Mouse (Mus musculus) induced T-regulatory cell, adult 2 months (primary cell): ENCODE data around the gene Gm21987.
A peak's percentile ranks its signal among the peaks of the same experiment; 100 is the strongest.
"Not testable (repeated sequence)": the region's sequence is repeated elsewhere in the genome, so short reads cannot be mapped to it uniquely, and the experiment has no call there.

Experiments
- DNase-seq: peaks from one replicate; pipeline ENCODE4 v3.0.0-alpha.2; 2012; ENCODE audit warnings: low read depth

Gm21987 gene

DNA sequence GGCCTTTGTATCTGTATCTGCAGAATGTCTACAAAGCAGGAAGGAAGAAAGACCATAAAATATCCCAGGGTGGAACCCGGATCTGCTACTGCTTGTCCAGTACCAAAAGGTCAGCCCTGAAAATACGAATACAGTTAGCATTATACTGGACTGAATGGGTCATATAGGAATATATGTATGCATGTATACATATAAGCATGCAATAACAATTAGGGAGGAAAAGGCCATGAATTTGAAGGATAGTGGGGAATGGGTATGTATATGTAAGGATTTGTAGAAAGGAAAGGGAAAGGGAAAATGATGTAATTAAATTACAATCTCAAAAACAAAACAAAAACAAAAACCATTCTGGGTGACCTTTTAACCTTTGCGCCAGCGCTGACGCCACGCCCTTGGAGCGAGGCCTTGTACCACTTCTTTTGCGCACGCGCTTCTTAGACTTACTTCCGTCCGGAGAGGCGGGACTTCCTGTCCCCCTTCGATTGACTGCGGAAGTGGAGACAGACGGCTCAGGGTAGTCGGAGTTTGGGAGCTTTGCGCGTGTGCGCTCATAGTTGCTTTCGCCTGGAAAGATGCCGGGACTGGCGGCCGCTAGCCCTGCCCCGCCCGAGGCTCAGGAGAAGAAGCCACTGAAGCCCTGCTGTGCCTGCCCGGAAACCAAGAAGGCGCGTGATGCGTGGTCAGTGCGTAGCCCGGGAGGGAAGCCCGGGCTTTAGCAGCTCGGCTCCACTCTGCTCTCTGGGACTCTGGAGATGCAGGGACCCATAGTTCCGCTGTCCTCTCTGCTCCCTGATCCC is at the start of gene Gm21987, which contains the start of gene Cox17:
Gm21987 (plus strand) TSS at position 512 of the 797 bp plus-strand sequence.
Cox17 (plus strand) TSS at position 463 of the 797 bp plus-strand sequence.
- peak; percentile 98 for DNase-seq

- DNase-seq, result no peak
Observed at GRCm38 (mm10) chr16:38298410-38298809, 48.4 kb upstream of the Gm21987 start.

- no peak for DNase-seq
Observed at GRCm38 (mm10) chr16:38302367-38302766, 44.5 kb upstream of the Gm21987 start.

DNA sequence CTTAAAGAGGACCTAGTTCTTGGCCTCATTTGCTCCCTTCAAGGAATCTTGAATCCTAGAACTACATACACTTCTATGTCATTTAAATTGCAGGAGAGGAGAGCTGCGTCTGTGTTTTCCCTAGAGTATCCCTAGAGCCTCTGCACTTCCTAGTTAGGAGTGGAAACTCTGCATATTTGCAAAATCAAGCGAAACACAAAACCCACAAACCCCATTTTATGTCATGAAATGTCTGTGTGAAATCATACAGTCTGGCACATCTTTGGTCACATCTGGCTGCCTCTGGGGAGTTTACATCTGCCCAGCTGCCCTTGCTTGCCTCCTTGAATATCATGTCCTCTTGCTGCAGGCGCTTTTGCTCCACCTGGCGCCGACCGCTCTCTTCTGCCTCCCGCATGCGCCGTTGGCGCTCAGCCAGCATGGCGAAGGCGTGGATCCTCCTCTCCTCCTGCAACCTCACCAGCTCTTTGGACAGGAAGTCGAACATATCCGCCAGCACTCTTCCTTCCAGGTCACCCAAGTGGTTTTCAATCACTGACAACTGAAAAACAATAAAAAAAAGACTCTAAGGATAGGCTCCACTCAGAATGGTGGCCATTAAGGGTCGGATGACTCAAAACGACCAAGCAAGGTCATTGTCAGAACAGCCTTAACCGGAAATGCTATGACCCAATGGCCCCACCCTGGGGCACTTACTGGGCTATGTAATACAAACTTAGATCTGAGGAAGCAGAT is 42.2 kb upstream of the Gm21987 start:
- no peak for DNase-seq

GRCm38 (mm10) chr16:38306571-38307220 is 40.1 kb upstream of the Gm21987 start:
- DNase-seq, result peak; percentile 24

GRCm38 (mm10) chr16:38307221-38307605 is 39.6 kb upstream of the Gm21987 start:
- DNase-seq, result no peak

DNA sequence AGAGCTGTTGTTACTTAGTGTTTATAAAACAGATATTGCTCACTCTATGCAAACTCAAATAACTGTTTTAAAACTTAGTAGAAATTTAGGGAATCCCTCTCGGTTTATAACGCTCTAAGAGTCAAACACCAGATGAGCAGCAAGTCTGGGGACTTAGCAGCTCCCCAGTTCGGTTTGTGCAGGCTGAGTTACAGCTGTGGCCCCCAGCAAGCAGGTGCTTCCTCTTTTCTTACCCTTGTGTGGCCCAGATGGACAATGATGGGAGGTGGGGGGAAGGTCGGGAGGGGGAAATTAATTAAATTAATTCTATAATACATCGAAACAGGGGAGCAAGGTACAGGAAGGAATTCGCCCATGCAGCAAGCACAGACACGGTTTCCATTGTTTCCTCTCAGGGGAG is 39.2 kb upstream of the Gm21987 start:
- no peak for DNase-seq

DNA sequence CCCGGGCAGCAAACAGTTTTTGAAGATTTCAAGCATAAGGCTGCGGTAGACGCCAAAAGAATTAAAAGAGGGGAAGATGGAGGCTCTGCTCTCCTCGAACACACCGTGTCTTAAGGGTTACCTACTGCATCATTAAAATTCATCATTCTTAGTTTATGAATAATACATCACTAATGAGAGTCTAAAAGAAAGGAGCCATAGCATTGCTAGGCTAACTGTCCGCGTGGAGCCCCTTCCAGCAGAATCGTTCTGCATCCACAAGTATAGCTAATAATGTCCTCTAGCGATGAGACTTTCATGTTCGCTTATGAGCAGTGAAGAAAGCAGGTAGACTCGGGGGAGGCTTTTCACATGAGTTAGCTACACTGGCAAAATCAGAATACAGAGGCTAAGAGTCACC is 38.6 kb upstream of the Gm21987 start:
- DNase-seq, result no peak

DNA sequence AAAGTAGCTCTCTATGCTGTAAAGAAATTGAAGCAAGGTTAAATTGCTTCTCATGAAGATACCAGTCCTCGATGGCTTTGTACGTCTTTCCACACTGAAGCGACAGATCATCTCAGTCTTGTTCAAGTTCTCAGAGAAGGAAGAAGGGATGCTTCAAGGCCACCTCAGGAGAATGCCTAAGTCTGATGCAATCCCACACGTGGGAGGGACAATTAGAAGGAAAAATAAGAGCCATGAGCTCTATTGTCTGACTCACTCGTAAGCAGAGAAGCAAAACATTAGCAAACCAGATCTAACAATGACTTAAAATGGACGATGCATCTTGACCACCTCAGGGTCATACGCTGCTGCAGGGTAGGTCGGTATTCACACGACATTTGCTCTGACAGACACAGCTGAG is 28.3 kb upstream of the Gm21987 start:
- no peak for DNase-seq

DNA sequence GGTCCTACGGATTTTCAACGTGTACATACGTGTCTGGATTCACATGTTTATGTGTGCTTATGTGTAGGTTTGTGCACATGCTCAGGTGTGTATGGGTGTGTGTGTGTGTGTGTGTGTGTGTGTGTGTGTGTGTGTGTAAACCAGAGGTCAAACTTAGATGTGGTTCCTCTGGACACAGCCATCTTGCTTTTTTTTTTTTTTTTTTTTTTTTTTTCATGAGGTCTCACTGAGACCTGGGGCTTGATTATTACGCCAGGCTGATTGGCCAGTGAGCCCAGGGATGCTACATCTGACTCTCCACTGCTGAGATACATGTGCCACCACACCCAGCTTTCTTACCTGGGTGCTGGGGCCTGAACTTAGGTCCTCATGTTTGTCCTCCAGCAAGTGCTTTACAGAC is 27.8 kb upstream of the Gm21987 start:
- no peak for DNase-seq

DNA sequence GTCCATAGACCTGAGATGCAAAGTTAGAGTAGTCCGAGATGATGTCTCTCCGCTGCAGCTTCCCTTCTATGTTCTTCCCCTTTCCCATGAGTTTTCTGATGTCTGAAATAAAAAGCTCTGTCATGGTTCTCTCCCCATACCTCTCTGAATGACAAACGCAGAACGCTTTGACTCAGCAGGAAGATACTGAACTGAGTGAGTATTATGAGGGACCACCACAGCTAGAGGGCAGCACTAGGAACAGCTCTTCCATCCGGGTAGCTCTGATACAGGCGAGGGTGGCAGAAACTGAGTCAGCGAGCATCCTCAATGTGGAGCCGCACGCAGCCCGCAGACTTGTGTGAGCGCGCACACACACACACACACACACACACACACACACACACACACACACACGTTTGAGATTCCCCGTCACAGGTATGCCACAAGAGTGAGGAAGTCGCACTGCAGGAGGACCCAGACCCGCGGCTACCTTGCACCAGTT is 25.3 kb upstream of the Gm21987 start:
- DNase-seq, result peak; percentile 81

GRCm38 (mm10) chr16:38324311-38324710 is 22.5 kb upstream of the Gm21987 start:
- DNase-seq, result no peak

DNA sequence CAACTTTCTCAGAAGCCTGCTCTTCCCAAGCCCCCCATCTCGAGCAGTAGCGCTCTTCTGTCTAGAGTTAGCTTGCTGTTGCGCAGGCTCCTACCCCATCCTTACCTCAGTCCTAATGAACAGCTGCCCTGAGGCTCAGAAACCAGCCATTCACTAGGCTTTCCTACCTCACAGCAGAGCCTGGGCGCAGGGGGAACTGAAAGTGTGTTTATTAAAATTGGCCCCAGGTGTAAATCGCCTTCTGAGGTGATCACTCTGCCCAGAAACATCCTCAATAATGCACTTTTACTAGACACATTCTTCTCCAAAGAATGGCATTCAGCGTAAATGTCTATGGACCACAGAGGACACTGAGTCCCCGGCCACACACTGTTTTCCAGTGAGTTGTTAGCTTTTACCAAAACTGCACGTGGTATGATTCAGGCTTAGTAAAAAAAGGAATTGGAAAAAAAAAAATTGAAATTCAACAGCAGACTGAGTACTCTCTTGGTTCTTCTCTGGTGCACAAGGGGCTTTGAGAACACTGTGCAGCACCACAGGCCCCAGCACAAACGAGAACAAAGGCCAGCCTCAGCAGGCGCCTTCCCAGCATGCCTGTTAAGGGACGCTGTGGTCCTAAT is 20.0 kb upstream of the Gm21987 start:
- no peak for DNase-seq

DNA sequence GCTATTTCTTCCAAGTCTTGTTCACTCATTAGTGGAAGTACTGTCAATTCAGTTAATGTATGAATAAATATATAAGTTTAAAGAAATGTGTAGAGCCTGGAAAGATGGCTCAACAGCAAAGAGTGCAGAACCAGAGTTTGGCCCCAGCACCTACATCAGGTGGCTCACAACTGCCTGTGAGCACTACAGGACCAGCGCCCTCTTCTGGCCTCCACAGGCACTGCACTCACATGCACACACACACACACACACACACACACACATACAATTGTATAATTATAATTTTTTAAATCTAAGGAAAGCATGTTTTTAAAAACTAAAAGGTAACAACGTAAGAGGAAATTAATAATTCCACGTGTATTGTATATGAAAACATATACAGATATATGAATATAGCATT is 17.5 kb upstream of the Gm21987 start:
- no peak for DNase-seq

DNA sequence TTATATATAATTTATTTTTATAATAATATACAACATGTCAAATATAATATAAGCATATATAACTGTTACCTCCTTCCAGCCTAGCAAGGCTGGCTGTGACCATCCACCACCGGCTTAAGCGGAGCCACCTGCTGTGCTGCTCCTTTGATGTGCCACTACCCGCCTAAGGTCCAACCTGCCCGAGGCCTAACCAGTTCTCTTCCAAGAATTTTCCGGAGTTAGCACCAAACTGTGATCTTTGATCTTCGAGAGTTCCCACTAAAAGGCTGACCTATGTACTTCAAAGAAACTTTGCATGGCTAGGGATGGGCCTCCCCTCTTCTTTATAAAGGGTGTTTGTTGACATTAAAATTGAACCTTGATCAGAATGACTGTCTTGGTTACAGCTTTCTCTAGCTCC is 12.4 kb upstream of the Gm21987 start:
- DNase-seq, result no peak

DNA sequence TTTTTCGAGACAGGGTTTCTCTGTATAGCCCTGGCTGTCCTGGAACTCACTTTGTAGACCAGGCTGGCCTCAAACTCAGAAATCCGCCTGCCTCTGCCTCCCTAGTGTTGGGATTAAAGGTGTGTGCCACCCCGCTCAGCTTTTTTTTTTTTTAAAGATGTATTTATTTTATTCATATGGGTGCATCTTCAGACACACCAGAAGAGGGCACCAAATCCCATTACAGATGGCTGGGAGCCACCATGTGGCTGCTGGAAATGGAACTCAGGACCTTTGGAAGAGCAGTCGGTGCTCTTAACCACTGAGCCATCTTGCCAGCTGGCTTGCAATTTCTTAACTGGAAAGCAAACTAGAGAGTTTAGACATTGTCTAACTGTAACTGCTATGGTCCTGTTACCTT is 8.8 kb upstream of the Gm21987 start:
- not testable (repeated sequence) for DNase-seq

DNA sequence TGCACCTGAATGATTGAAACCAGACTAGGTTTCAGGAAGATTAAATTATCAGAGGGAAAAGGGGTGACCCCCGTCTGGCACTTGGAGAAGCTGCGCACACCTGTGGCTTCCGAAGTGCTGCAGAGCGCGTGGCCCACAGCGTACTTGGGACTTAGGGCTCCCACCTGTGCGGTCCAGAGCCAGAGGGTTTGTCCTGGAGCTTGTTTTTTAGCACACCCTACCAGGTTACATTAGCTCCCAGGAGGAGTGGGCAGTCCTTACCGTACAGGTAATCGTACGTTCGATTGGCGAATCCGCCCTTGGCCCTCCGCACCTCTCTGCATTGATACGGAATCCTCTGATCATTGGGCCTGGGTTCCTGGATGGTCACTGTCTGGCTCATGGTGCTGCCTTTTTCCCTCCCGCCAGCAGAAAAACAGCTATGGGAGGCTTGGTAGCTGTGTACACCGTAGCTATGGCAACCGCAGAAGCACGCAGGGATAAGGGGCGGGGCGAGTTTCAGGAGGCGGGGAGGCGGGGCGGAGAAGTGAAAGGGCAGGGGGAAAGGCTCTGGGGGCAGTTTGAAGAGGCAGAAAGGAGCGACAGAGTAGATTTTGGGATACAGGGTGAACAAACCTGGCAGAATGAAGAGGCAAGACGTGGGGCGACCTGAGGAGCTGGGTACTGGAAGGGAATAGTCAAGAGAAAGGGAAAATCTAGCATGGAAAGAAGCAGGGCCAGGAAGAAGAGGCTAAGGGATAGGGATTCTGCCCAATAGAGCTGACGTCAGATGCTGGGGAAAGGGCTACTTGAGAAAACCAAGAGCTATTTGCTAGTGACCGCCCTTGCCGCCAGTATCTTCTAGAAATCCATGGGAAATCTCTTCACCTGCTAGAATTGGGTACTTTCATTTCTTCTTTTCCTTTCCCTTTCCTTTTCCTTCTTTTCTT is 5.2 kb upstream of the Gm21987 start, which contains the start of gene Maats1:
Maats1 (minus strand) TSS at position 748 of the 929 bp plus-strand sequence.
- DNase-seq, result peak; percentile 75

- DNase-seq, result peak; percentile 68
Observed at GRCm38 (mm10) chr16:38344941-38345725, 1.7 kb upstream of the Gm21987 start.

GRCm38 (mm10) chr16:38347588-38347987 is 748 bp downstream of the Gm21987 start:
- peak; percentile 32 for DNase-seq

GRCm38 (mm10) chr16:38348217-38348761 is 1.4 kb downstream of the Gm21987 start:
- peak; percentile 33 for DNase-seq
